8 mouse cellular contexts compared by ENCODE assay signal in genomic region chr17:56613236-56613844, GRCm38 (mm10). TPM values are rescaled to one million over a fixed set of nuclear protein-coding genes. Genes with fewer than 3 reads are reported as not detected.
DNase-seq lines count a peak whose midpoint lies in the region; ATAC-seq lines count a peak whose summit lies in the region.

TSS of gene Rpl36 (plus strand) at chr17:56613416.

- ATAC-seq in hindbrain, embryonic 16.5 days: peak; percentile 71

- no peaks in the 10 kb centered on the region for H3K9me3 ChIP-seq in hindbrain, embryonic 16.5 days (ENCODE audit: control insufficient read depth, low read length)

- H3K27ac ChIP-seq in hindbrain, embryonic 16.5 days (ENCODE audit: low read depth, low read length): peak within 1 kb of the TSS; percentile 90
- 0 out of 2 replicates have a peak within 1 kb of the TSS, but pooled peaks have one; percentile 15 for H3K27ac ChIP-seq in macrophage

- H3K4me3 ChIP-seq in hindbrain, embryonic 16.5 days (ENCODE audit: low read length): peak within 1 kb of the TSS; percentile 65
- H3K4me3 ChIP-seq in macrophage (ENCODE audit: inconsistent target): peak within 1 kb of the TSS; percentile 62

- H3K27me3 ChIP-seq in hindbrain, embryonic 16.5 days (replicated peaks; ENCODE audit: control insufficient read depth, insufficient read depth, low read length): no peaks in the 10 kb centered on the region

- peaks cover 20% of the 10 kb centered on the region for H3K36me3 ChIP-seq in hindbrain, embryonic 16.5 days (ENCODE audit: control insufficient read depth, insufficient read depth, low read length)
- peaks cover 28% of the 10 kb centered on the region for H3K36me3 ChIP-seq in macrophage (ENCODE audit: inconsistent target)

- peaks cover 28% of the 10 kb centered on the region for H3K4me1 ChIP-seq in hindbrain, embryonic 16.5 days (ENCODE audit: control insufficient read depth, insufficient read depth, low read depth, low read length)

- H3K9ac ChIP-seq in hindbrain, embryonic 16.5 days (ENCODE audit: low read depth, low read length): peak within 1 kb of the TSS; percentile 76

- H3K4me2 ChIP-seq in hindbrain, embryonic 16.5 days (ENCODE audit: low read length): peak within 1 kb of the TSS; percentile 80

- DNase-seq in R1 (ENCODE audit: low read depth, low spot score): peak; percentile 94
- peak; percentile 98 to 99 for DNase-seq in cerebellum, postnatal 36 days
- peak; percentile 96 for DNase-seq in gastrocnemius, adult 18-20 months (ENCODE audit: low spot score)
- peak; percentile 97 to 98 for DNase-seq in left cerebral cortex, adult 18-20 months (ENCODE audit: low spot score in 2 of 2)
- DNase-seq in right cerebral cortex, adult 18-20 months: peak; percentile 96
- peak; percentile 87 for DNase-seq in urinary bladder, postnatal 10 days (ENCODE audit: low spot score)

- H3K79me2 ChIP-seq in macrophage (ENCODE audit: inconsistent target): peaks cover 64% of the 10 kb centered on the region

- WGBS in hindbrain, embryonic 16.5 days: under 1% methylated on average over 52 of the region's 52 CpGs
- under 1% methylated on average over 52 of the region's 52 CpGs for whole genome bisulfite sequencing in macrophage (ENCODE audit: missing documents)

RNA-seq across cellular contexts. Expression of gene Rpl36, which starts in this region (rescaled TPM):
- total RNA-seq in gastrocnemius, adult 18-20 months (2021): 100 to 1,000 TPM; 632 to 662 TPM
- 823 and 876 TPM in 2 replicates for polyA plus RNA-seq in hindbrain, embryonic 16.5 days (2015; fragmentation: Nextera tagmentation; extraction: Ambion mirVana)
- total RNA-seq in left cerebral cortex, adult 18-20 months (2021): 100 to 1,000 TPM; 405 to 414 TPM
- total RNA-seq in macrophage (2018; cell fraction: chromatin; rRNA removed): 100 to 1,000 TPM in 1 of 26 experiments, 10 to 100 TPM in 20, 1 to 10 TPM in 5; 4.7 to 256 (median 18.5) TPM
- 1,000 to 10,000 TPM in 2 of 26 experiments, 100 to 1,000 TPM in 24; 425 to 1,090 (median 643) TPM for total RNA-seq in macrophage (2018; cell fraction: cytosol; rRNA removed)
- 100 to 1,000 TPM in 3 of 26 experiments, 10 to 100 TPM in 23; 16.5 to 120 (median 60.4) TPM for total RNA-seq in macrophage (2018; cell fraction: nucleus; rRNA removed)
- 397 to 1,686 TPM (median 1,348 TPM) in 3 replicates for polyA plus RNA-seq in macrophage (2018)

Comparison
In these comparisons a context has a peak if more than half of its experiments do, and no peak if none do; other contexts are left out.
1. Peak in every context shown above with its lines: DNase-seq, ATAC-seq, H3K4me3 ChIP-seq and H3K27ac ChIP-seq.